Mouse (Mus musculus) thymus, postnatal 36 days (tissue): ENCODE measurements around the gene Bsx.

ENCODE experiments used
- DNase-seq, 2 experiments: peaks; one replicate each; pipeline ENCODE4 v3.0.0; 2022; ENCODE audit warnings: mixed read lengths in 2 of 2

The Bsx gene

GRCm38 (mm10) chr9:40892456-40892855, 18.5 kb downstream of the Bsx start:
- DNase-seq: no peak

GRCm38 (mm10) chr9:40907413-40907812, 33.5 kb downstream of the Bsx start:
- DNase-seq: no peak

- no peak for DNase-seq
Measured at GRCm38 (mm10) chr9:40908411-40908810, 34.5 kb downstream of the Bsx start.

- no peak for DNase-seq
Measured at GRCm38 (mm10) chr9:40908915-40909314, 35.0 kb downstream of the Bsx start.

GRCm38 (mm10) chr9:40917871-40918613, 44.1 kb downstream of the Bsx start:
- DNase-seq: no peak

- no peak for DNase-seq
Measured at GRCm38 (mm10) chr9:40927351-40927980, 53.5 kb downstream of the Bsx start.
